Mouse (Mus musculus): Measurements from ENCODE around the gene Celf3.

DNA sequence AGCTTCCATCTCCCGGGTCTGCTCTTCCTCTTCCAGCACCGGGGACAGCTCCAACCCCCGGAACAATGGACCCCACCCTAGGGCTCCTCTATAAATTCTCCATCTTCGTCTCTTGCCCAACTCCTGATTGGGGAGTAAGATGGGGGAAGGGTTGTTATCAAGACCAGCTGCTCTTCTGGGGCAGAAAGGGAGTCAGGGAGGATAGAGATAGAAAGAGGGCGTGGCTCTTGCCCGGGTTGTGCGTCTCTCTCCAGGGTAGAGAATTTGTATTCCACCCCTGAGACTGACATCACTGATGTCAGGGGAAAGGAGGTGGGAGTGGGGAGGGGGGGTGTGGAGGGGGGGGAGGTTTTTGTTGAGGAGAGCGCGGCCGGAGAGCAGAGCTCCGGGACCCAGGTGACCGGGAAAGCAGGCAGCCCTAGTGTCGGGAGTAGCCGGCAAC lies at the start of gene Celf3:
- TF ChIP-seq POLR2A (IDR thresholded peaks at IDR 0.05; ENCODE audit: insufficient read depth, low read length) (no peak), CTCF (IDR thresholded peaks at IDR 0.05; ENCODE audit: low read depth, low read length) (no peak), EP300 (IDR thresholded peaks at IDR 0.05; ENCODE audit: insufficient read depth, low read depth, low read length) (no peak)

All from ES-Bruce4 (cell line).